Mouse (Mus musculus): ENCODE data around the gene Wnt3. TPM values are rescaled to one million over a fixed set of nuclear protein-coding genes. Genes with fewer than 3 reads are reported as not detected.

The Wnt3 gene
- polyA plus RNA-seq, 1 experiment from 2014 or later: 0.04 TPM

DNA sequence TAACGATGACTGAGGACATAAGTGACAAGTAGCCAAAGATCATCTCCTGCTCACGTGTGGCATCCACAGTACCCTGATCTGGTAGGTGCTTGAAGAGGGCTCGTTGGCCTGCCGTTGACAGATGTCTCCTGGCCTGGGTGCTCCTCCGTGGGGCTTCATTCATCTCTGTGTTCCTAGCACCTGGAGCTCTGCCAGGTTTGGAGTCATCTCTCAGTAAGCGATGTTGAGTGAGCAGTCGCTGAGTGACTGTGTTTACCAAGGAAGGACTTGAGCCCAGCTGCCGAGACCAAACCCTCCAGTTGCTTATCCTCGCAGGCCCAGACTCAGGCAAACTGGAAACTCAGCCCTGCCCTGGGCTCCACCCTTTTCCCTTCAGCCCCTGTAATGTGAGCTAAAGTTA is 27.2 kb downstream of the Wnt3 start:
- peaks cover 67% of the 10 kb centered on the region for H3K27me3 ChIP-seq (replicated peaks)
- no peaks in the 10 kb centered on the region for H3K36me3 ChIP-seq
- no peak overlapping the region for H3K4me3 ChIP-seq
- WGBS (ENCODE audit: insufficient replicate concordance): 60% methylated on average over 9 of the region's 9 CpGs
- H3K4me2 ChIP-seq: no peak overlapping the region
- no peak for ATAC-seq
- H3K9ac ChIP-seq: no peak overlapping the region
- no peaks in the 10 kb centered on the region for H3K4me1 ChIP-seq
- H3K27ac ChIP-seq: no peak overlapping the region
- H3K9me3 ChIP-seq (replicated peaks): no peaks in the 10 kb centered on the region

GRCm38 (mm10) chr11:103804126-103804525 is 30.2 kb downstream of the Wnt3 start:
- no peak overlapping the region for H3K9ac ChIP-seq
- no peaks in the 10 kb centered on the region for H3K4me1 ChIP-seq
- H3K9me3 ChIP-seq (replicated peaks): no peaks in the 10 kb centered on the region
- no peak for ATAC-seq
- H3K4me2 ChIP-seq: no peak overlapping the region
- H3K4me3 ChIP-seq: no peak overlapping the region
- peaks cover 76% of the 10 kb centered on the region for H3K27me3 ChIP-seq (replicated peaks)
- no peaks in the 10 kb centered on the region for H3K36me3 ChIP-seq
- H3K27ac ChIP-seq: no peak overlapping the region
- WGBS (ENCODE audit: insufficient replicate concordance): 66% methylated on average over 11 of the region's 11 CpGs

- H3K9me3 ChIP-seq (replicated peaks): no peaks in the 10 kb centered on the region
- no peak overlapping the region for H3K4me3 ChIP-seq
- no peaks in the 10 kb centered on the region for H3K36me3 ChIP-seq
- no peak overlapping the region for H3K9ac ChIP-seq
- H3K4me2 ChIP-seq: no peak overlapping the region
- H3K27ac ChIP-seq: no peak overlapping the region
- peaks cover 77% of the 10 kb centered on the region for H3K27me3 ChIP-seq (replicated peaks)
- no peak for ATAC-seq
- WGBS (ENCODE audit: insufficient replicate concordance): 64% methylated on average over 4 of the region's 4 CpGs
- H3K4me1 ChIP-seq: peaks cover 7% of the 10 kb centered on the region; the same call in 1 of the 2 replicates
Observed at GRCm38 (mm10) chr11:103804804-103805203, 30.9 kb downstream of the Wnt3 start.

DNA sequence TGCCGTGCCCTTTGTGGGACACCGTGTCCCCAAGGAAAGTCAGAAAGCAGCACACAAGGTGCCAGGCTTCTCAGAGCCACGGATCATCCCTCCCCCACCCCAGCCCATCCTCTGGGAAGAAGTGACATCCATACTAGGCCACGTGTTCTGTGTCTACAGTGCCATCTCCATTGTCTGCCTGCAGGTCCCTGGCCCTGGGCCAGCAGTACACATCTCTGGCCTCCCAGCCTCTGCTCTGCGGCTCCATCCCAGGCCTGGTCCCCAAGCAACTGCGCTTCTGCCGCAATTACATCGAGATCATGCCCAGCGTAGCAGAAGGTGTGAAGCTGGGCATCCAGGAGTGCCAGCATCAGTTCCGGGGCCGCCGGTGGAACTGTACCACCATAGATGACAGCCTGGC is 34.0 kb downstream of the Wnt3 start:
- Histone ChIP-seq H3K4me3 (no peak overlapping the region), H3K27me3 (replicated peaks) (peaks cover 93% of the 10 kb centered on the region), H3K4me1 (peaks cover 7% of the 10 kb centered on the region), H3K4me2 (no peak overlapping the region), H3K36me3 (no peaks in the 10 kb centered on the region), H3K9me3 (replicated peaks) (no peaks in the 10 kb centered on the region), H3K9ac (no peak overlapping the region), H3K27ac (no peak overlapping the region)
- 35% methylated on average over 12 of the region's 12 CpGs for WGBS (ENCODE audit: insufficient replicate concordance)
- ATAC-seq: no peak

GRCm38 (mm10) chr11:103808771-103809610 is 35.0 kb downstream of the Wnt3 start:
- no peak overlapping the region for H3K9ac ChIP-seq
- peaks cover 7% of the 10 kb centered on the region for H3K4me1 ChIP-seq

DNA sequence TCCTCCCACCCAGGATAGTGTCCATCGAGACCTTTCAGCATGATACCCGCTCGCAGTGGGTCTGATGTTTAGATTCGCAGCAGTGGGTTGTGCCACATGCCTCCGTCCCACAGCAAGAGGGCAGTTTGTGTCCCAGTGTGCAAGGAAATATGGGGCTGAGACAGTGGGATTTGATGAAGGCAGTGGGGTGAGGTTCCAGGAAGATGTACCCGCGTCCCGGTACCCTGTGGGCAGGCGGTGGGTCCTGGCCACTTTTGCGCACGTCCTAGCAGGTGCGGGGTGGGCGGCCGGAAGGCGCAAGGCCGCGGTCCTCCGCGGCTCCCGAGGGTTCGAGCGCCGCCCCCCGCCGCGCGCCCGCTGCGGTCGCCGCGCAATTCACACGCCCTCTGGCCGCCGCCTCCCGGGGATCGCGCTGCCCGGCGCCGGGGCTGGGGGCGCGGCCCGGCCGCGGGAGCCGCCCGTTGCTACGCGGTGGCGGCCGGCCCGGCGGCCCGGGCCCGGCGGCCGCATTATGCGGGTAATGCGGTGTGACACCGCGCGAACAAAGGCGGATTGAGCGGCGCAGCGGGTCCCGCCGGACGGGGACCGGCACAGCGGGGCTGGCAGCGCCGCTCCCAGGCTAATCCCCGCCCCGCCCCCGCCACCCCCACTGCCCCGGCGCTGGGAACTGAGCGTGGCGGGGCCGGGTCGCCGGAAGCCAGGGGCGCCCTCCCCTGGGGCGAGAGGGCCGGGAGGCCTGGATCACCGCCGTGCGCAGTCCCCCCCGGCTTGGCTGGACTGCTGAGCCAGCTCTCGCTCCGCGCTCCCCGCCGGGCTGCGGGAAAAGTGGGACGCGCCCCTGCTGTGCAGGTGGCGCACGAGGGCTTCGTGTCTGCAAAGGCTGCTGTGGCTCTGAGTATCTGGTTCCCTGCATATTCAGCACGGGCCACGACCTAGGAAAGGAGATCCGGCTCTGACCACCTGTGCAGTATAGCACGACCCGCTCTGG is 36.0 kb downstream of the Wnt3 start:
- no peak overlapping the region for H3K27ac ChIP-seq
- no peak for ATAC-seq
- peak overlapping the region; percentile 78 for H3K4me2 ChIP-seq
- peak overlapping the region; percentile 51 for H3K4me3 ChIP-seq
- H3K9ac ChIP-seq: peak overlapping the region; percentile 37; the same call in 1 of the 2 replicates
- H3K27me3 ChIP-seq (replicated peaks): peaks cover 95% of the 10 kb centered on the region
- H3K9me3 ChIP-seq (replicated peaks): no peaks in the 10 kb centered on the region
- WGBS (ENCODE audit: insufficient replicate concordance): under 1% methylated on average over 96 of the region's 107 CpGs
- no peaks in the 10 kb centered on the region for H3K36me3 ChIP-seq
- H3K4me1 ChIP-seq: peaks cover 16% of the 10 kb centered on the region

More at GRCm38 (mm10) chr11:103808771-103809610, 35.0 kb downstream of the Wnt3 start:
- Histone ChIP-seq H3K27ac (no peak overlapping the region), H3K9me3 (replicated peaks) (no peaks in the 10 kb centered on the region), H3K4me2 (peak overlapping the region; percentile 78), H3K4me3 (peak overlapping the region; percentile 51), H3K27me3 (replicated peaks) (peaks cover 98% of the 10 kb centered on the region), H3K36me3 (no peaks in the 10 kb centered on the region)
- no peak for ATAC-seq
- WGBS (ENCODE audit: insufficient replicate concordance): 9% methylated on average over 29 of the region's 29 CpGs

- peak overlapping the region; percentile 78 for H3K4me2 ChIP-seq
- H3K9me3 ChIP-seq (replicated peaks): no peaks in the 10 kb centered on the region
- H3K4me3 ChIP-seq: peak overlapping the region; percentile 51; the same call in 1 of the 2 replicates
- WGBS (ENCODE audit: insufficient replicate concordance): 39% methylated on average over 12 of the region's 12 CpGs
- H3K4me1 ChIP-seq: peaks cover 22% of the 10 kb centered on the region
- H3K27me3 ChIP-seq (replicated peaks): peaks cover 90% of the 10 kb centered on the region
- no peak overlapping the region for H3K9ac ChIP-seq
- ATAC-seq: no peak
- no peak overlapping the region for H3K27ac ChIP-seq
- no peaks in the 10 kb centered on the region for H3K36me3 ChIP-seq
Observed at GRCm38 (mm10) chr11:103810631-103811030, 36.7 kb downstream of the Wnt3 start.

DNA sequence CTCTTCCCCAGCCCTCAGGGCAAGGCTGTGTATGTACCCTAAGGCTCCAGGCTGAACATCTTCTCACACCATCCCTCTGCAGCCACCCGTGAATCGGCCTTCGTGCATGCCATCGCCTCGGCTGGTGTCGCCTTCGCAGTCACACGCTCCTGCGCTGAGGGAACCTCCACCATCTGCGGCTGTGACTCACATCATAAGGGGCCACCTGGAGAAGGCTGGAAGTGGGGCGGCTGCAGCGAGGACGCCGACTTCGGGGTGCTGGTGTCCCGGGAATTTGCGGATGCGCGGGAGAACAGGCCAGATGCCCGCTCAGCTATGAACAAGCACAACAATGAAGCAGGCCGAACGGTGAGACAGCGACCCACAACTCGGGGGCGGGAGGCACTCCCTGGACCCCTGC is 37.3 kb downstream of the Wnt3 start:
- no peak overlapping the region for H3K4me2 ChIP-seq
- H3K27ac ChIP-seq: no peak overlapping the region
- H3K9me3 ChIP-seq (replicated peaks): no peaks in the 10 kb centered on the region
- H3K36me3 ChIP-seq: no peaks in the 10 kb centered on the region
- peaks cover 22% of the 10 kb centered on the region for H3K4me1 ChIP-seq
- no peak overlapping the region for H3K9ac ChIP-seq
- ATAC-seq: no peak
- 77% methylated on average over 25 of the region's 25 CpGs for WGBS (ENCODE audit: insufficient replicate concordance)
- peaks cover 84% of the 10 kb centered on the region for H3K27me3 ChIP-seq (replicated peaks)
- no peak overlapping the region for H3K4me3 ChIP-seq

GRCm38 (mm10) chr11:103814808-103815207 is 40.9 kb downstream of the Wnt3 start:
- Histone ChIP-seq H3K9ac (no peak overlapping the region), H3K36me3 (no peaks in the 10 kb centered on the region), H3K9me3 (replicated peaks) (no peaks in the 10 kb centered on the region), H3K4me1 (peaks cover 15% of the 10 kb centered on the region), H3K27ac (no peak overlapping the region), H3K4me2 (no peak overlapping the region), H3K27me3 (replicated peaks) (peaks cover 48% of the 10 kb centered on the region), H3K4me3 (no peak overlapping the region)
- ATAC-seq: no peak
- 13% methylated on average over 3 of the region's 3 CpGs for WGBS (ENCODE audit: insufficient replicate concordance)

DNA sequence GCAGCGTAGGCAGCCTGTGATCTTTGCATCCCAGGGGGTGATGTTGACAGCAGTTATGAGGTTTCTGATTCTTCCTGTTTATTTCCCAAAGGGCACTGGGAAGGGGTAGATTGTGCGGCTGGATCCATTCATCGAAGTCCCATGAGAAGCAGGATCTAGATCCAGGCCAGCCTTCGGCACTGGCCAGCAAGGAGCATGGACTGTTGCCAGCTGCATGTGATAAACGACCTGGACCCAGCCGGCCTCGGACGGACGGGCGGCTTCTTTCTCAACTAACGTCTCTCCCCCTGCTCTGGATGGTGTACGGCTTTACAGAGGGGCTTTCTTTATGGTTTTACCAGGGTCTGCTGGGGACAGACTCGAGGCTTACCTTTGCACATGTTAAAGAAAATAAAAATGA is 42.0 kb downstream of the Wnt3 start:
- no peak overlapping the region for H3K4me2 ChIP-seq
- peaks cover 36% of the 10 kb centered on the region for H3K27me3 ChIP-seq (replicated peaks)
- no peak for ATAC-seq
- 71% methylated on average over 13 of the region's 13 CpGs for WGBS (ENCODE audit: insufficient replicate concordance)
- no peak overlapping the region for H3K27ac ChIP-seq
- H3K36me3 ChIP-seq: peaks cover 4% of the 10 kb centered on the region
- H3K4me3 ChIP-seq: no peak overlapping the region
- H3K9ac ChIP-seq: no peak overlapping the region
- no peaks in the 10 kb centered on the region for H3K9me3 ChIP-seq (replicated peaks)
- peaks cover 15% of the 10 kb centered on the region for H3K4me1 ChIP-seq

- no peak overlapping the region for H3K9ac ChIP-seq
- WGBS (ENCODE audit: insufficient replicate concordance): 74% methylated on average over 8 of the region's 8 CpGs
- H3K27me3 ChIP-seq (replicated peaks): peaks cover 29% of the 10 kb centered on the region
- no peak overlapping the region for H3K27ac ChIP-seq
- H3K36me3 ChIP-seq: peaks cover 9% of the 10 kb centered on the region
- H3K4me3 ChIP-seq: no peak overlapping the region
- no peak overlapping the region for H3K4me2 ChIP-seq
- peaks cover 15% of the 10 kb centered on the region for H3K4me1 ChIP-seq
- no peaks in the 10 kb centered on the region for H3K9me3 ChIP-seq (replicated peaks)
- ATAC-seq: no peak
Observed at GRCm38 (mm10) chr11:103816719-103817118, 42.8 kb downstream of the Wnt3 start.

GRCm38 (mm10) chr11:103827201-103827600 is 53.3 kb downstream of the Wnt3 start:
- no peak for ATAC-seq
- Histone ChIP-seq H3K27ac (no peak overlapping the region), H3K4me3 (no peak overlapping the region), H3K9ac (no peak overlapping the region), H3K4me2 (no peak overlapping the region), H3K9me3 (replicated peaks) (no peaks in the 10 kb centered on the region), H3K36me3 (peaks cover 48% of the 10 kb centered on the region), H3K27me3 (replicated peaks) (no peaks in the 10 kb centered on the region), H3K4me1 (no peaks in the 10 kb centered on the region)
- 84% methylated on average over 6 of the region's 6 CpGs for WGBS (ENCODE audit: insufficient replicate concordance)

Data from liver, embryonic 12.5 days (tissue).